Mouse (Mus musculus) forebrain, embryonic 10.5 days (tissue): ENCODE results near the gene Smcp. TPM values are rescaled to one million over a fixed set of nuclear protein-coding genes. Genes with fewer than 3 reads are reported as not detected.

Experiments
- DNase-seq: peaks from one replicate; pipeline ENCODE4 v3.0.0-alpha.2; 2017; ENCODE audit warnings: low spot score; ENCODE audit errors: extremely low spot score
- H3K27ac ChIP-seq: fragments of 300-500 bp; sonication (generic); 2 replicates; pipeline ENCODE4 v1.5.1; 2016; ENCODE audit warnings: mild to moderate bottlenecking
- H3K27me3 ChIP-seq: fragments of 300-500 bp; sonication (generic); 2 replicates; pipeline ENCODE4 v1.6.1; 2016; ENCODE audit warnings: mild to moderate bottlenecking; ENCODE audit not compliant: poor library complexity, severe bottlenecking
- H3K36me3 ChIP-seq: fragments of 300-500 bp; sonication (generic); replicated peaks from 2 replicates; pipeline ENCODE4 v1.6.1; 2016; ENCODE audit warnings: mild to moderate bottlenecking, moderate library complexity
- H3K4me1 ChIP-seq: fragments of 300-500 bp; sonication (generic); 2 replicates; pipeline ENCODE4 v1.6.1; 2016
- H3K4me3 ChIP-seq: fragments of 300-500 bp; sonication (generic); 2 replicates; pipeline ENCODE4 v1.5.1; 2016; ENCODE audit warnings: mild to moderate bottlenecking, moderate library complexity
- H3K9me3 ChIP-seq: fragments of 300-500 bp; sonication (generic); 2 replicates; pipeline ENCODE4 v1.6.1; 2016; ENCODE audit warnings: mild to moderate bottlenecking, moderate library complexity
- whole genome bisulfite sequencing: fragments of 180-500 bp; shearing (Covaris S2); methylation state at CpG from one replicate; pipeline ENCODE4 v1.1.7; 2016; 5-methylcytosine and 5-hydroxymethylcytosine counted together
- polyA plus RNA-seq: library from polyadenylated mRNA; unstranded; fragments of >200 nt; fragmentation: Nextera tagmentation; extraction: Ambion mirVana; gene quantifications from 2 replicates; pipeline ENCODE4 v1.2.1, GENCODE M21; 2016

Gene Smcp
- polyA plus RNA-seq, 1 experiment from 2014 or later: not detected

- 76% methylated on average over 1 of the region's 1 CpGs for WGBS
- Histone ChIP-seq H3K4me3 (no peak overlapping the region), H3K27ac (no peak overlapping the region), H3K4me1 (peaks cover 23% of the 10 kb centered on the region), H3K27me3 (no peaks in the 10 kb centered on the region), H3K36me3 (no peaks in the 10 kb centered on the region), H3K9me3 (no peaks in the 10 kb centered on the region)
- no peak for DNase-seq
Measured at GRCm38 (mm10) chr3:92579508-92579907, 9.3 kb downstream of the Smcp start.

DNA sequence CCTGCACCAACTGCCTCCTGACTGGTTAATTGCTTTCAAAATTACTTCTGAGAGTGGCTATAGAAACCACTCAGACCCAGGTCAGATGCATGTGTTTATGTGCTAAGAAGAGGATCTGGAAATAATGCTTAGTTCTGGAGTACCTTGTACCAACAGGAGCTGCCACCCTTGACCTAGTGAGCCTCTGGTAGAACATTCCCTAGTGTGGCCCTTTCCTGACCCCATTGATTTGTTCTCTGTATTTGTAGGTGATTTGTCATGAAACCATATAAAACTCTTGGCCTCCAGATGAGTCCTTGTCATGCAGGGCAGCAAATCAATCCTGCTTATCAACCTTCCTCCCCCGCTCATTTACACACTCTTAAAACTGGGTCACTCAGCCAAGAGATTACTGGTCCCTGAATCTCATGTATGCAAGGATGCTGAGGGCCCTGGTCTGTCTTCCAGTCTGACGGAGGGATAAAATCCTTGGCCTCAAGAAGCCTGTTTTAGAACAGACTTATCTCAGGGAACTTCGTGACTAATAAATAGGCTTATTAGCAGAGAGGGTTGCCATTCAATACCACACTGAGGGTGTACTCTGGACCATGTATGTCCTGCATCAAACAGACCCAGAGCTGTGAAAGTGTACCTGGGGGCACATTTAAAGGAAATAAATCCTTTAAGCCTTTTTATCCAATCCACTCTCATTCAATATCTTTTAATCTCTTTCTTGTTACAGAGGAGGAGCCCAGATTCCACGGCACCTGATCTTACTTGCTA is 10.0 kb downstream of the Smcp start:
- no peaks in the 10 kb centered on the region for H3K9me3 ChIP-seq
- H3K27me3 ChIP-seq: no peaks in the 10 kb centered on the region
- H3K4me1 ChIP-seq: peaks cover 19% of the 10 kb centered on the region
- no peak for DNase-seq
- no peaks in the 10 kb centered on the region for H3K36me3 ChIP-seq
- 68% methylated on average over 4 of the region's 4 CpGs for WGBS
- H3K27ac ChIP-seq: no peak overlapping the region
- H3K4me3 ChIP-seq: no peak overlapping the region

DNA sequence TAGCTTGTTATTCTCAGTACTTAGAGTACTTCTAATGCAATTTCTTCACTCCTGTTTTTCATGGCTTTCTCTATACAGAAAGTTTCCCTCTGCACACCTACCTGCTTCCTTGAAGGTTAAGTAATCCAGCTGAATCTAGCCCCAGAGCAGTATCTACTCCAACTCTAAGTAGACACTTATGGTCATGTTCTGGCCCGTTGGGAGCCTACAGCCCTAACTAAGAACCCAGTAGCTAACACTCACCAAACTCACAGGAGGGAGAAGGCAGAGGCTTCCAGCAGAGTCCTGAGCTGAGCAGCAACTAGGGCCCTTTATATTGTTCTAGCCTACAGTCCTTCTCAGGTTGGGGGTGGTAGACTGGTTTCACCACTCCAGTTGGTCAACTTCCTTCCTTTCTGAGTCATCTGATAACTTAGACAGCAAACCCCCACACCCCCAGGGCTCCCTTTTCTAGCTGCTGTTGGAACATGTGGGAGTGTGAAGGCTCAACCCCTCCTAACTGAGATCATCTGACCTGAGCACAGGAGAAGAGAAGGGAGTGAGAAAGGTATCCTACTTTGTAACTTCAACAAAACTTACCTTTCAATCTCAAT is 15.3 kb downstream of the Smcp start, which contains the start of gene Ivl:
Ivl (minus strand) TSS at position 287 of the 593 bp plus-strand sequence.
- no peak for DNase-seq
- Histone ChIP-seq H3K27ac (no peak within 1 kb of the TSS), H3K36me3 (no peaks in the 10 kb centered on the region), H3K27me3 (no peaks in the 10 kb centered on the region), H3K4me3 (no peak within 1 kb of the TSS), H3K9me3 (no peaks in the 10 kb centered on the region), H3K4me1 (peaks cover 7% of the 10 kb centered on the region)
- WGBS: 86% methylated on average over 1 of the region's 1 CpGs

GRCm38 (mm10) chr3:92572514-92573155 is 16.2 kb downstream of the Smcp start:
- no peaks in the 10 kb centered on the region for H3K36me3 ChIP-seq
- WGBS: 70% methylated on average over 2 of the region's 2 CpGs

DNA sequence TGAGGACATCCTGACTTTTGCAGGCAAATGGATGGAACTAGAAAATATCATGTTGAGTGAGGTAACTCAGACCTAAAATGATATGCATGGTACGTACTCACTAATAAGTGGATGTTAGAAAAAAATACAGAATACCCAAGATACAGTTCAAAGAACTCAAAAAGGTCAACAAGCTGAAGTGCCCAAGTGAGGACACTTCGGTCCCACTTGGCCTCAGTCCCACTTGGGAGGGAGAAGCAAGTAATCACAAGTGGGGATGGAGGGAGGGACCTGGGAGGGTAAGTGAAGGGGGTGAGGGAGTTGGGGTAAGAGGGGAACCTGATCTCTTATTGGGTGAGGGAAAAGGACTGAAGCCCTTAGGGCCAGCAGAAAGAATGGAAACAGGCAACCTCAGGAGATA is 20.0 kb downstream of the Smcp start:
- 94% methylated on average over 2 of the region's 2 CpGs for WGBS
- Histone ChIP-seq H3K9me3 (no peaks in the 10 kb centered on the region), H3K27ac (no peak overlapping the region), H3K4me1 (peaks cover 6% of the 10 kb centered on the region), H3K4me3 (no peak overlapping the region), H3K27me3 (no peaks in the 10 kb centered on the region), H3K36me3 (no peaks in the 10 kb centered on the region)
- DNase-seq: no peak

More at GRCm38 (mm10) chr3:92572514-92573155, 16.2 kb downstream of the Smcp start:
- no peak overlapping the region for H3K4me3 ChIP-seq
- H3K9me3 ChIP-seq: no peaks in the 10 kb centered on the region
- H3K4me1 ChIP-seq: peaks cover 6% of the 10 kb centered on the region
- DNase-seq: no peak
- H3K27me3 ChIP-seq: no peaks in the 10 kb centered on the region
- no peak overlapping the region for H3K27ac ChIP-seq

DNA sequence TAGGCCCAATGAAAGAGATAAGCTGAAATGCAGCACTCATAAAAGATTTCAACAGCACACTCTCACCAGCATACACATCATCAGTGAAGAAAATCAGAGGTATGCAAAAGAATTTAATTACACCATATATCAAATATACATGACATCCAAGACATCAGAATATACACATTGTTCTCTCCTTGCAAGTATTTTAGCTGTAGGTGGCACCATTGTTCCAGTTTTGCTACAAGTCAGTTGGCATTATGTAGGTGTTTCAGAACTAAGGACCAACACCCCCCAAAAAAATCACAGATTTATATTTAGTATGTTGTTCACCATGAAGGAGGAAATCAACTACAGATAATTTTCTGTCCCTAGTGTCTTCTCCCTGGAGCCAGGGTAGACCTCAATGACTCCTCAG is 23.4 kb downstream of the Smcp start:
- H3K9me3 ChIP-seq: no peaks in the 10 kb centered on the region
- no peak overlapping the region for H3K4me3 ChIP-seq
- H3K4me1 ChIP-seq: no peaks in the 10 kb centered on the region
- no peaks in the 10 kb centered on the region for H3K27me3 ChIP-seq
- no peak for DNase-seq
- H3K27ac ChIP-seq: no peak overlapping the region
- H3K36me3 ChIP-seq: no peaks in the 10 kb centered on the region

DNA sequence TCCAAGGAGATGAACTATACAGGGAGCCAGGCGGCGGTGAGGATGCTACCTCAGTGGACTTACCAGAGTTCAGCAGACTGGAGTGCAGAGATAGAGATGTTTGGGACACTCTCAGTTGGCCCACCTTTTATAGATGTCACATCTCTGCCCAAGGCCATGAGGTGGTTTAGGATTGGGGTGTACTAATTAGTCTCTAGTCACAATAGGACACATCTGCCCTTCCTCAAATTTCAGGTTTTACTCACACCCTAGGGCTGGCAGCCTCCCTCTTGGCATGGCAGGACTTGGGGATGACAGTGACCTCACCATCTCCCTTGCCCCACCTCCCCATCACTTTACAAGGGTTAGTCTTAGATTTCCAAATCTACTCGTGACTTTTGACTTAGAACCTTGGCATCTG is 54.4 kb downstream of the Smcp start, which contains the start of gene 2310046K23Rik:
2310046K23Rik (minus strand) TSS at position 101 of the 400 bp plus-strand sequence.
- WGBS: 90% methylated on average over 3 of the region's 3 CpGs
- H3K4me1 ChIP-seq: no peaks in the 10 kb centered on the region
- no peaks in the 10 kb centered on the region for H3K36me3 ChIP-seq
- H3K27ac ChIP-seq: no peak within 1 kb of the TSS
- H3K9me3 ChIP-seq: no peaks in the 10 kb centered on the region
- H3K27me3 ChIP-seq: no peaks in the 10 kb centered on the region
- no peak for DNase-seq
- no peak within 1 kb of the TSS for H3K4me3 ChIP-seq

Other genes starting within 250 kb of the Smcp start
- not detected in 2 replicates for gene Sprr2d, start 249.9 kb downstream of the Smcp start, polyA plus RNA-seq
- gene Sprr2e, start 236.9 kb downstream of the Smcp start, polyA plus RNA-seq: not detected in 2 replicates
- gene Sprr2f, start 223.8 kb downstream of the Smcp start, polyA plus RNA-seq: not detected in 2 replicates
- gene Sprr2h, start 203.3 kb downstream of the Smcp start, polyA plus RNA-seq: not detected in 2 replicates
- gene Sprr2i, start 181.0 kb downstream of the Smcp start, polyA plus RNA-seq: not detected in 2 replicates
- not detected in 2 replicates for gene Sprr2j-ps, start 170.9 kb downstream of the Smcp start, polyA plus RNA-seq
- gene Gm9774, start 159.6 kb downstream of the Smcp start, polyA plus RNA-seq: 7.9 and 10.0 TPM in 2 replicates
- gene Sprr2k, start 156.4 kb downstream of the Smcp start, polyA plus RNA-seq: not detected in 2 replicates
- not detected in 2 replicates for gene Sprr1b, start 150.2 kb downstream of the Smcp start, polyA plus RNA-seq
- gene Sprr3, start 130.3 kb downstream of the Smcp start, polyA plus RNA-seq: not detected in 2 replicates
- gene Sprr1a, start 103.1 kb downstream of the Smcp start, polyA plus RNA-seq: not detected in 2 replicates
- not detected in 2 replicates for gene Sprr4, start 88.5 kb downstream of the Smcp start, polyA plus RNA-seq
- gene 2310046K23Rik, start 54.5 kb downstream of the Smcp start, polyA plus RNA-seq: not detected in 2 replicates
- not detected in 2 replicates for gene Ivl, start 15.3 kb downstream of the Smcp start, polyA plus RNA-seq
- not detected in 2 replicates for gene 2210017I01Rik, start 18.5 kb upstream of the Smcp start, polyA plus RNA-seq
- not detected in 2 replicates for gene Lce6a, start 32.7 kb upstream of the Smcp start, polyA plus RNA-seq
- not detected in 2 replicates for gene Lce1a1, start 59.3 kb upstream of the Smcp start, polyA plus RNA-seq
- not detected in 2 replicates for gene Lce1b, start 67.9 kb upstream of the Smcp start, polyA plus RNA-seq
- gene Lce1a2, start 81.3 kb upstream of the Smcp start, polyA plus RNA-seq: not detected in 2 replicates
- not detected in 2 replicates for gene Lce1c, start 90.2 kb upstream of the Smcp start, polyA plus RNA-seq
- not detected in 2 replicates for gene Lce1d, start 98.2 kb upstream of the Smcp start, polyA plus RNA-seq
- gene Lce1e, start 120.1 kb upstream of the Smcp start, polyA plus RNA-seq: not detected in 2 replicates
- not detected in 2 replicates for gene Lce1f, start 131.4 kb upstream of the Smcp start, polyA plus RNA-seq
- gene Gm38119, start 150.1 kb upstream of the Smcp start, polyA plus RNA-seq: not detected in 2 replicates
- gene Lce1g, start 163.3 kb upstream of the Smcp start, polyA plus RNA-seq: not detected in 2 replicates
- gene Lce1h, start 176.1 kb upstream of the Smcp start, polyA plus RNA-seq: not detected in 2 replicates
- gene Lce1i, start 189.9 kb upstream of the Smcp start, polyA plus RNA-seq: not detected in 2 replicates
- gene Lce1j, start 201.5 kb upstream of the Smcp start, polyA plus RNA-seq: not detected in 2 replicates
- gene Lce1k, start 218.9 kb upstream of the Smcp start, polyA plus RNA-seq: not detected in 2 replicates
- not detected in 2 replicates for gene Kprp, start 238.2 kb upstream of the Smcp start, polyA plus RNA-seq